Mouse (Mus musculus) liver, embryonic 12.5 days (tissue): ENCODE data around the gene Stx5a. TPM values are rescaled to one million over a fixed set of nuclear protein-coding genes. Genes with fewer than 3 reads are reported as not detected.

Experiments used
- ATAC-seq: fragments of 200-750 bp; cut with Nextera tagmentation; 2 replicates; pipeline ENCODE4 v1.8.0; 2017; ENCODE audit warnings: moderate number of reproducible peaks, mild to moderate bottlenecking, moderate library complexity
- H3K27ac ChIP-seq: fragments of 300-500 bp; sonication (generic); 2 replicates; pipeline ENCODE4 v1.5.1; 2016; ENCODE audit warnings: mild to moderate bottlenecking
- H3K27me3 ChIP-seq: fragments of 300-500 bp; sonication (generic); replicated peaks from 2 replicates; pipeline ENCODE4 v1.6.1; 2016; ENCODE audit warnings: mild to moderate bottlenecking, moderate library complexity
- H3K36me3 ChIP-seq: fragments of 300-500 bp; sonication (generic); 2 replicates; pipeline ENCODE4 v1.6.1; 2016; ENCODE audit warnings: mild to moderate bottlenecking, moderate library complexity
- H3K4me1 ChIP-seq: fragments of 300-500 bp; sonication (generic); 2 replicates; pipeline ENCODE4 v1.6.1; 2016
- H3K4me2 ChIP-seq: fragments of 300-500 bp; sonication (generic); 2 replicates; pipeline ENCODE4 v1.6.1; 2016; ENCODE audit warnings: mild to moderate bottlenecking, moderate library complexity
- H3K4me3 ChIP-seq: fragments of 300-500 bp; sonication (generic); 2 replicates; pipeline ENCODE4 v1.5.1; 2016; ENCODE audit warnings: mild to moderate bottlenecking, moderate library complexity
- H3K9ac ChIP-seq: fragments of 300-500 bp; sonication (generic); 2 replicates; pipeline ENCODE4 v1.6.1; 2016; ENCODE audit warnings: mild to moderate bottlenecking, moderate library complexity
- H3K9me3 ChIP-seq: fragments of 300-500 bp; sonication (generic); replicated peaks from 2 replicates; pipeline ENCODE4 v1.6.1; 2016; ENCODE audit warnings: mild to moderate bottlenecking, moderate library complexity
- WGBS: fragments of 180-500 bp; shearing (Covaris S2); methylation state at CpG from one replicate; pipeline ENCODE4 v1.1.7; 2016; ENCODE audit not compliant: insufficient replicate concordance; 5-methylcytosine and 5-hydroxymethylcytosine counted together
- polyA plus RNA-seq: library from polyadenylated mRNA; unstranded; fragments of >200 nt; fragmentation: Nextera tagmentation; extraction: Ambion mirVana; gene quantifications from 2 replicates; pipeline ENCODE4 v1.2.1, GENCODE M21; 2016

Stx5a gene
- polyA plus RNA-seq, 1 experiment from 2014 or later, result 58.4 TPM

DNA sequence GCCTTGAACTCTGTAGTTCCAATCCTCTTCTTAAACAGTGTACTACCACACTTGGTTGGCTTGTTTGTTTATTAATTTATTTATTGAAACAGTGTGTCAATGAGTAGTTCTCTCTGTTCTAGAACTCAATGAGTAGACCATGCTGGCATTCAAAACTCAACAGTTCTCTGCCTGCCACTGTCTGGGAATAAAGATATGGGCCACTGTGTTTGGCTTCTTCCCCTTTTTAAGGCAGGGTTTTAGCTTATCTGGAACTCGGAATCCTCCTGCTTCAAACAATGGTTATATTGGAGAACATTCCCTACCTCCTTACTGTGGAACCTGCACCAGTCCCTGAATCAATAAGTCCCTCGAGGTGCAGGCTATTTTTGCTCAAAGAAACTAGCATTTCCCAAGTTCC is 17.7 kb downstream of the Stx5a start:
- Histone ChIP-seq H3K9me3 (no peaks in the 10 kb centered on the region), H3K9ac (peak overlapping the region; percentile 98), H3K4me2 (peak overlapping the region; percentile 81), H3K36me3 (peaks cover 52% of the 10 kb centered on the region), H3K27me3 (no peaks in the 10 kb centered on the region), H3K4me1 (peaks cover 43% of the 10 kb centered on the region), H3K4me3 (peak overlapping the region; percentile 95), H3K27ac (peak overlapping the region; percentile 61)
- 24% methylated on average over 2 of the region's 2 CpGs for WGBS
- no peak for ATAC-seq

DNA sequence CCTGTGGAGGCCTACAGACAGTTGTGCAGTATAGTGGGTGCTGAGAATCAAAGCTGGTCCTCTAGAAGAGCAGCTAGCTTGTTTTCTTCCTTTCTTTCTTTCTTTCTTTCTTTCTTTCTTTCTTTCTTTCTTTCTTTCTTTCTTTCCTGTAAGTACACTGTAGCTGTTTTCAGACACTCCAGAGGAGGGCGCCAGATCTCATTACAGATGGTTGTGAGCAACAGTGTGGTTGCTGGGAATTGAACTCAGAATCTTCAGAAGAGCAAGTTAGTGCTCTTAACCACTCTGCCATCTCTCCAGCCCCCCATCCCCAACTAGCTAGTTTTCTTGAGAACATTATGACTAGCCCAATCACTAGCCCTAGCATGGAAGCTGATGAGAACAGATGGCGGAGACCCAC is 19.5 kb downstream of the Stx5a start:
- Histone ChIP-seq H3K27me3 (no peaks in the 10 kb centered on the region), H3K36me3 (peaks cover 54% of the 10 kb centered on the region), H3K4me3 (no peak overlapping the region), H3K4me1 (peaks cover 32% of the 10 kb centered on the region), H3K9ac (no peak overlapping the region), H3K4me2 (no peak overlapping the region), H3K27ac (no peak overlapping the region), H3K9me3 (peaks cover 7% of the 10 kb centered on the region)
- 81% methylated on average over 2 of the region's 2 CpGs for WGBS
- no peak for ATAC-seq

DNA sequence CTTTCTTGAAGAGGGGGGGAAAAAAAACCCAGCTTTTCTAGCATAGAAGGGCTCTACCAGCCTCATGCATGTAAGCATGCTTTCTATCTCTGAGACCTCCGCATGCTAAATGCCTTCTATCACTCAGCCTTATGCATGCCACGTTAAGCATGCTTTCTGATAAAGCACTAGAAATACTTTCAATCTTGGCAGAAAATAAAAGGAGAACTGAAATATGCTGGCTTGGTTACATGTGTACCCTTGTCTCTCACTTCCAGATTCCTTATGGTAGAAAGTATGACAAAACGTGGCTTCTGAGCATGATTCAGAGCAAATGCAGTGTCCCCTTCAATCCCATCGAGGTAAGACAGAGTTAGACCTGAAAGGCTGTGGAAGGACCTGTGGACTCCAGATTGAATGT is 22.1 kb downstream of the Stx5a start:
- no peak overlapping the region for H3K4me2 ChIP-seq
- H3K9me3 ChIP-seq, result peaks cover 7% of the 10 kb centered on the region
- H3K4me3 ChIP-seq, result no peak overlapping the region
- no peak overlapping the region for H3K27ac ChIP-seq
- WGBS, result 81% methylated on average over 4 of the region's 4 CpGs
- no peaks in the 10 kb centered on the region for H3K27me3 ChIP-seq
- ATAC-seq, result no peak
- peaks cover 18% of the 10 kb centered on the region for H3K4me1 ChIP-seq
- peaks cover 77% of the 10 kb centered on the region for H3K36me3 ChIP-seq
- H3K9ac ChIP-seq, result no peak overlapping the region

DNA sequence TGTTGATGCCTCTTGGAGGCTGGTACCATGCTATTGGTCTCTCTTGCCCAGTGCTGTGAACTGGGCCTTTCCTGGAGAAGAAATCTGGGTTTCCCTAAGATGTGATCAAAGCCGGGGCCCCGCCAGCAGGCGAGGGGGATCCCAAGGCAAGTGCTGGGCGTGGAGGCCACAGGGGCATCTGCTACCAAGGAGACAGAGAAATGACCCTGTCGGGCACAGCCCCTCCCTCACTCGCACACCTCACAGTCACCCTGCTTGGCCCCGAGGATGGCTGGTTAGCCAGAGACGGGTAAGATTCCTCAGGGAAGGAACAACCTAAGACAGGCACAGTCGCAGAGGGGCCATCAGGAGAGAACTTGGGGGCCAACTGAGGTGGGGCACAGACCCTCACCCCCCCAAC is 24.3 kb downstream of the Stx5a start:
- no peak for ATAC-seq
- 90% methylated on average over 9 of the region's 9 CpGs for WGBS
- peaks cover 7% of the 10 kb centered on the region for H3K4me1 ChIP-seq

DNA sequence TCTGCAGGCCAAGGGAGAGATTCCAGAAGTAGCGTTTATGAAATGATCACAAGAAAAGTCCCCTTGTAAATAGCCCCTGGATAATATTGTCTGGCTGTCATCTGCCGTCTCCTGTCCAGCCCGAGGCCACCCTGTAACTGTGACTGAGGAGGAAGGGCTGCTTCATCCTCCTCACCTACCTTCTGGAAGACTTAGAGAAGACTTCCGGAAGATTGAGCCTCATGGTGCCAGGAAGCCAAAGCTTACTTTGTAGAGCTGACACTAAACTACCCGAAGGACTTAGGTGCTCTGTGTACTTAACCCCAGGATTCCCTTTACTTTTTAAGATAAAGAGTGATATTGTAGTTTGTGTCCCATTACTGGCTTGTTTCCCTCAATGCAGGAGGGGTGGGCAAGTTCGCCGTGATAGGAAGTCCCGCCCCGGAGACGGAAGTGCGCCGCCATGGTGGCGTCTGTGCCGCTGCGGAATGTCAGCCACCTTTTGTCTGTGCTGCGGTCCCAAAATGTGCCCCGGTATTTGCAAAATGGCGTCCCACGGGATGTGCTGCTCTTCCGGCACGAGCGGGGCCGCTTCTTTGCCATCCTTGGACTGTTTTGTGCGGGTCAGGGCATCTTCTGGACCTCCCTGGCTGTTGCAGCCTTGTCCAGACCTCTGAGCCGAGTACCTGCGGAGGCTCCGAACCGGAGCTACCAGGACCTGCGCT is 29.5 kb downstream of the Stx5a start, which contains the start of gene Tmem223:
Tmem223 (plus strand) TSS at position 430 of the 704 bp plus-strand sequence.
- peak within 1 kb of the TSS; percentile 87 for H3K27ac ChIP-seq
- peak within 1 kb of the TSS; percentile 76 for H3K4me3 ChIP-seq
- peak within 1 kb of the TSS; percentile 99 for H3K4me2 ChIP-seq
- ATAC-seq, result peak; percentile 32; the same call in 1 of the 2 replicates
- 9% methylated on average over 29 of the region's 29 CpGs for WGBS
- no peaks in the 10 kb centered on the region for H3K27me3 ChIP-seq
- peaks cover 41% of the 10 kb centered on the region for H3K4me1 ChIP-seq
- no peaks in the 10 kb centered on the region for H3K9me3 ChIP-seq
- H3K9ac ChIP-seq, result peak within 1 kb of the TSS; percentile 80
- H3K36me3 ChIP-seq, result peaks cover 75% of the 10 kb centered on the region

More for the DNA sequence above, 24.3 kb downstream of the Stx5a start:
- Histone ChIP-seq H3K4me2 (no peak overlapping the region), H3K27me3 (no peaks in the 10 kb centered on the region), H3K9me3 (peaks cover 7% of the 10 kb centered on the region), H3K9ac (no peak overlapping the region), H3K36me3 (peaks cover 96% of the 10 kb centered on the region), H3K4me3 (no peak overlapping the region), H3K27ac (no peak overlapping the region)

DNA sequence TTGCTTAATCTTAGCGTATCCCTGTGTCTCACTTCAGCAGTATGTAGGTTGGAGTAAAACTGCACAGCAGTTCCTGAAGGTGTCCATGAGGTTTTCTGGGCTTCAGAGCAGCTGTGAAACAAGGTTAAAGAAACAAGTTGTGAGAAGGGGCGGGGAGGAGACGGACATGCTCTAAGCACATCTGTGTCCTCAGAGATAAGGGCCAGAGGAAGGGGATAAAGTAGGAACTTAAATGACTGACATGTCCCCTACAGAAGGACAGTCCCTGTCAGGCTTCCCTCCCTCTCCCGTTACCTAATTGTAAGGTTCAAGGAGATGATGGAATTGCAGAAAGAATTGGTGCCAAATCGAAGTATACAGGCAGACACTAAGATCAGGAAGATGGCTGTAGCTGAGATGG is 31.8 kb downstream of the Stx5a start:
- H3K27ac ChIP-seq, result peak overlapping the region; percentile 99
- H3K27me3 ChIP-seq, result no peaks in the 10 kb centered on the region
- H3K9me3 ChIP-seq, result no peaks in the 10 kb centered on the region
- peak overlapping the region; percentile 99 for H3K4me2 ChIP-seq
- 19% methylated on average over 5 of the region's 5 CpGs for WGBS
- H3K4me3 ChIP-seq, result peak overlapping the region; percentile 74
- peaks cover 58% of the 10 kb centered on the region for H3K36me3 ChIP-seq
- peak; percentile 72 for ATAC-seq
- peak overlapping the region; percentile 96 for H3K9ac ChIP-seq
- peaks cover 53% of the 10 kb centered on the region for H3K4me1 ChIP-seq

DNA sequence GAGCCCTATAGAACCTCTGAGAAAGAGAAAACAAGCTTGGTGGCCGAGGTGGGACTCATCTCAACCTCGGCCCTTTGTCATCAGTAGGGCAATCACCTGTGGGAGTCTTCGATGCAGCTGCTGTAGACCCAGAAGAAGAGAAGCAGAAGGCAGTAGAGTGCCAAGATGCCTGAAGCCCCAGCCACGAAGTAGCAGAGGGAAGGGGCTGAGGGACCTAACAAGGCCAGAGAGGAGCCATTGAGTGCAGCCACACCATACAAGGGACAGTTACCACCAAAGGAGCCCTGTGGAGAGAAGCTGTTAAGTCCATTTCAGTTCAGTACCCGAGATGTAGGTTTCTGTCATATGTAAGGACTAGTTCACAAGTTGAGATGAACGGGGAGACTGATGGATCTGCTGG is 32.2 kb downstream of the Stx5a start:
- Histone ChIP-seq H3K9ac (peak overlapping the region; percentile 96), H3K27me3 (no peaks in the 10 kb centered on the region), H3K36me3 (peaks cover 58% of the 10 kb centered on the region), H3K4me1 (peaks cover 53% of the 10 kb centered on the region), H3K27ac (peak overlapping the region; percentile 99), H3K4me3 (peak overlapping the region; percentile 74), H3K4me2 (peak overlapping the region; percentile 99), H3K9me3 (no peaks in the 10 kb centered on the region)
- 0 out of 2 replicates have a peak, but pooled peaks have one; percentile 9 for ATAC-seq
- 21% methylated on average over 6 of the region's 6 CpGs for WGBS

DNA sequence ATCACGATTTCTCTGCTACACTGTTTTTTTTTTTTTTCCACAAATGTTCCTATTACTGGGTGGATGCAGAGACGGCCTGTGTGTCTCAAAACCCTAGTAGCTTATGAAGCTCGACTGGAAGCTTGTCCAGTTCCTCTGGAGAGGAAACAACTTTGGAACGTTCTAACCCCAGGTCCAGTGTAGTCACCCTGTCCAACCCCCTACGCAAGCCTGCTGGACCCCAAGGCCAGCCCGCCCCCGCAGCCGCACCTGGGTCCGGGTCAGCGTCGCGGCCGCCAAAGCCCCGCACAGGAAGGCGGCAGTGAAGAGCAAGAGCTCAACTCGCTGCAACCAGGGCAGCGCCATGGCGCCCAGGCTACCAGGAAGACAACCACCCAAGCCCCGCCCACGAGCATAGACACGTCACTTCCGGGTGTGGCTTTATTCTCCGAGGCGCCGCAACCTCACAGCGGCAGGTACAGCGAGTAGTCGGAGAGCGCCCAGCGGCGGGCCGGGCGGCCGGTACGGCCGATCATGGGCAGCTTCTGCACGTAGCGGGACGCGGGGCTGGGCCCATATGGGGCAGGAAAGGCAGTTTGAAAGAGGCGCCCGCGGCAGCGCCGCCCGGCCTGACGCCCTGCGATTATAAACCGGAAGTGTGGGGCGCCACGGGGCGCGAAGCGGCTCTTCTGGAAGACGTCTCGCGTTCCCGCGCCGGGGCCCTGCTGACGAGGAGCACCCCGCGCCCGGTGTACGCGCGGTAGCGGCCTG is 33.0 kb downstream of the Stx5a start, which contains the start of gene Tmem179b:
Tmem179b (minus strand) TSS at position 382 of the 750 bp plus-strand sequence.
- Histone ChIP-seq H3K27me3 (no peaks in the 10 kb centered on the region), H3K4me3 (peak within 1 kb of the TSS; percentile 74), H3K4me1 (peaks cover 53% of the 10 kb centered on the region), H3K36me3 (peaks cover 55% of the 10 kb centered on the region), H3K9ac (peak within 1 kb of the TSS; percentile 96), H3K4me2 (peak within 1 kb of the TSS; percentile 99), H3K27ac (peak within 1 kb of the TSS; percentile 99), H3K9me3 (no peaks in the 10 kb centered on the region)
- peak; percentile 86 for ATAC-seq
- WGBS, result 2% methylated on average over 68 of the region's 68 CpGs

DNA sequence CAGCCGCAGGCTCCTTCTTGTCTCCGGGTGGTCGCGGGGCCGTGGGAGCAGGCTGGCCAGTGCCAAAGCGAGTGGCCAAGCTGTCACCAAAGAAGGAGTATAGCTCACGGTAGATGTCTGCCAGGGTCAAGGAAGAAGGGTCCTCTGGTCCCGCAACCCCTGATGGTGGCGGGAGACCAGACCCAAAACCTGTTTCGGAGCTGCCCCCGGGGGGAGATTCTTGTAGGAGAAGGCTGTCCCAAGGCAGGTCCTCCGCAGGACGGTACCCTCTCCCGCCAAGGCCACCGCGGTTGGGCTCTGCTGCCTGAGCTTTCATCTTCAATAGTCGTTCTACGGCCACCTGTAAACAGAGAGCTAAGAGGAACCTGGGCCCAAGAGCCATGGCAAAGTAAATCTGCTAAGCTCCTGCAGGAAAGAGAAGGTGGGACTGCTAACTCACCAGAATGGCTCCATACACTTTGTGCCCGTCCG is 33.8 kb downstream of the Stx5a start:
- peaks cover 53% of the 10 kb centered on the region for H3K4me1 ChIP-seq
- ATAC-seq, result no peak
- H3K27ac ChIP-seq, result peak overlapping the region; percentile 99
- H3K27me3 ChIP-seq, result no peaks in the 10 kb centered on the region
- H3K36me3 ChIP-seq, result peaks cover 53% of the 10 kb centered on the region
- peak overlapping the region; percentile 74 for H3K4me3 ChIP-seq
- peak overlapping the region; percentile 99 for H3K4me2 ChIP-seq
- WGBS, result 6% methylated on average over 20 of the region's 20 CpGs
- no peaks in the 10 kb centered on the region for H3K9me3 ChIP-seq
- peak overlapping the region; percentile 96 for H3K9ac ChIP-seq

DNA sequence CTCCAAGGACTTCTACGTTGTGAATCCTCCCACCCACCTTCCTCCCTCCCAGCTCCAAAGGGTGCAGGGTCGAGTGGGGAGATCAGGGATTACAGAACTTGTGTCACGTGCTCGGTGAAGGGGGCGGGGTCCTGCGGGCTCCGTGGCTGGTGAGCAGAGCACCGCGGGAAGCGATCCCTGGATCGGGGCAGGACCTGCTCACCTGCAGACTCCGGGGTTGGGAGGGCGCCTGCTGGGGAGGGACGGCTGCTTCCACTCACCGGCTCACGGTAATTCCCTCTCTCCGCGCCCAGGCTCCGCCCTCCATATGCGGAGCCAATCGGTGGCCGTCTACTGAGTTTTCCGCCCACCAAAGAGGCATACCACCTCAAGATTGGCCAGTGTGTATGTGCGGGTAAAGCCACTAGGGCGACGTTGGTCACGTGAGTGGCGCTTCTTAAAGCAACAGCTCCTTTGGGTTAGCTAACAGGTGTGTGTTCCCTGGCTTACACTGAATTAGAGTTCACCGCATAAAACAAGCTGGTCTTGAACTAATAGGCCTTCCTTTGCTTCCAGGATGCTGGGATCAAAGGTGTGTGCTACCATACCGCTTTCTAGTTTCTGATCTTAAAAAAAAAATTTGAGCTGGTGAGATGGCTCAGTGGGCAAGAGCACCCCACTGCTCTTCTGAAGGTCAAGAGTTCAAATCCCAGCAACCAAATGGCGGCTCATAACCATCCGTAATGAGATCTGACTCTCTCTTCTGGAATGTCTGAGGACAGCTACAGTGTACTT is 45.0 kb downstream of the Stx5a start, which contains the start of gene Taf6l:
Taf6l (minus strand) TSS at position 410 of the 774 bp plus-strand sequence.
- no peaks in the 10 kb centered on the region for H3K27me3 ChIP-seq
- peak within 1 kb of the TSS; percentile 73 for H3K4me3 ChIP-seq
- ATAC-seq, result peak; percentile 99
- peak within 1 kb of the TSS; percentile 82 for H3K27ac ChIP-seq
- H3K9me3 ChIP-seq, result no peaks in the 10 kb centered on the region
- H3K4me1 ChIP-seq, result peaks cover 17% of the 10 kb centered on the region
- H3K36me3 ChIP-seq, result peaks cover 35% of the 10 kb centered on the region
- WGBS, result under 1% methylated on average over 32 of the region's 32 CpGs
- H3K4me2 ChIP-seq, result peak within 1 kb of the TSS; percentile 74
- H3K9ac ChIP-seq, result peak within 1 kb of the TSS; percentile 80

DNA sequence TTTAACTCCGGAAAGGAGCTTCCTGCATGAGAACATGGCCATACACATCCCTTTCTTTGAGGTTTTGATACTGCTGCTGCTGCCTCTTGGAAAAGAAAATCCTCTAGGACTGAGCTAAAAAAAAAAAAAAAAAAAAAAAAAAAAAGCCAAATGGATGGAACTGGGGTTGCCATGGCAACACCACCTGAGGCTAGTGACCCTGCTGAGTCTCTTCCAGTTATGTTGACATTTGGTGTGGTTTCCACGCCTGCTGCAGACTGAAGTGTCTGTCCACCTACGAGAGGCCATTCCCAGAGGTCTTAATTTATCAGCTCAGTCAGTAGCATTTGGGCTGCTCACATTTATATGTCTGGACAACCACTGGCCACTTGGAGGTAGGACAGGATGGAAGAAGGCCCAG is 47.3 kb downstream of the Stx5a start:
- H3K9ac ChIP-seq, result no peak overlapping the region

More for the DNA sequence above, 47.3 kb downstream of the Stx5a start:
- Histone ChIP-seq H3K9me3 (peaks cover 6% of the 10 kb centered on the region; the same call in 1 of the 2 replicates), H3K36me3 (peaks cover 26% of the 10 kb centered on the region), H3K4me2 (no peak overlapping the region), H3K27ac (0 out of 2 replicates have a peak overlapping the region, but pooled peaks have one; percentile 7), H3K27me3 (no peaks in the 10 kb centered on the region), H3K4me1 (peaks cover 17% of the 10 kb centered on the region), H3K4me3 (no peak overlapping the region)
- no peak for ATAC-seq
- 46% methylated on average over 3 of the region's 3 CpGs for WGBS
